In the genomic region with DNA sequence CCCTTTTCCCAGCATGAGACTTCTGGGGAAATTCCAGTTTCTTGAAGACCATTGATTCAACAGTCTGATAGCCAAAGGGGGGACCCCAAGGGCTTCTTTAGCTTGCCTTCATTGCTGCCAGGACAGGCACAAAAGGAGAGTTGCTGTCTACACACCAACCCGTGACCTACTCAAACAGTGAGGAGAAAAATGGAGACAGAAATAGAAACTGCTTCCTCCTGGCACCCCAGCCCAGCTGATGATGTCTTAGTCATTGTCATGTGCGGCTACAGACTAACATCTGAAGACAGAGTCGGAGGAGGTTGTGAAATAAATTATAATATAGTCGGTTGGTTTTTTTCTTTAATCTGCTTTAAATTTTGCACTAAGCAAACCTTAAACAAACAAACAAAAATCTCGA, we compare ENCODE assay signal across 9 mouse cellular contexts.
DNase-seq lines count a peak whose midpoint lies in the region; ATAC-seq and TF ChIP-seq lines count a peak whose summit lies in the region.
"Had no signal": no experiment of that assay in that cellular context is flagged by ENCODE, and none has a peak within 500 bp of the region (broad histone marks: within the 10 kb centered on the region; RNA-seq: fewer than 3 reads in every experiment).

No protein-coding gene starts in this region.

- H3K4me3 ChIP-seq in lung, embryonic 15.5 days, result no peak overlapping the region
- H3K4me3 ChIP-seq in thymus, adult 2 months (ENCODE audit: control insufficient read depth, insufficient read depth, low read length), result no peak overlapping the region
- no peak overlapping the region for H3K4me3 ChIP-seq in forebrain, embryonic 10.5 days
- H3K4me3 ChIP-seq: kidney, embryonic 15.5 days had no signal

- H3K27me3 ChIP-seq in lung, embryonic 15.5 days, result no peaks in the 10 kb centered on the region
- no peaks in the 10 kb centered on the region for H3K27me3 ChIP-seq in thymus, adult 2 months (ENCODE audit: control insufficient read depth, insufficient read depth, low read length)
- no peaks in the 10 kb centered on the region for H3K27me3 ChIP-seq in forebrain, embryonic 10.5 days (ENCODE audit: poor library complexity, severe bottlenecking)
- H3K27me3 ChIP-seq: kidney, embryonic 15.5 days had no signal

- no peaks in the 10 kb centered on the region for H3K9me3 ChIP-seq in lung, embryonic 15.5 days
- no peaks in the 10 kb centered on the region for H3K9me3 ChIP-seq in forebrain, embryonic 10.5 days
- H3K9me3 ChIP-seq: kidney, embryonic 15.5 days had no signal

- TF ChIP-seq CTCF in thymus, adult 2 months (IDR thresholded peaks at IDR 0.05; ENCODE audit: borderline replicate concordance, control insufficient read depth, extremely low read depth, insufficient read depth, low read length, poor library complexity), result no peak

- H3K9ac ChIP-seq in lung, embryonic 15.5 days, result no peak overlapping the region
- H3K9ac ChIP-seq: kidney, embryonic 15.5 days had no signal

- DNase-seq in lung, adult 18-20 months, result no peak
- DNase-seq in adipocyte (ENCODE audit: low spot score), result peak; percentile 69
- peak; percentile 9 for DNase-seq in thymus, adult 2 months
- DNase-seq in ovary, adult 18-20 months (ENCODE audit: low spot score), result no peak
- DNase-seq in forebrain, embryonic 10.5 days (ENCODE audit: extremely low spot score, low spot score), result no peak
- DNase-seq in Muller cell, postnatal 12 days (ENCODE audit: inconsistent ontology term), result no peak

- no peak for ATAC-seq in lung, embryonic 15.5 days (ENCODE audit: borderline replicate concordance, extremely low read depth, low FRiP score, low TSS enrichment)
- peak; percentile 41 for ATAC-seq in inflammation-experienced regulatory T-cells, adult 6 months

- H3K36me3 ChIP-seq in lung, embryonic 15.5 days, result no peaks in the 10 kb centered on the region
- no peaks in the 10 kb centered on the region for H3K36me3 ChIP-seq in thymus, adult 2 months (ENCODE audit: control insufficient read depth, insufficient read depth, low read length)
- no peaks in the 10 kb centered on the region for H3K36me3 ChIP-seq in forebrain, embryonic 10.5 days (replicated peaks)
- H3K36me3 ChIP-seq: kidney, embryonic 15.5 days had no signal

- TF ChIP-seq POLR2A in thymus, adult 2 months (IDR thresholded peaks at IDR 0.05; ENCODE audit: control insufficient read depth, extremely low read depth, insufficient read depth, low read length, poor library complexity), result no peak

- H3K27ac ChIP-seq in lung, embryonic 15.5 days, result no peak overlapping the region
- no peak overlapping the region for H3K27ac ChIP-seq in thymus, adult 2 months (ENCODE audit: control insufficient read depth, insufficient read depth, low read length)
- no peak overlapping the region for H3K27ac ChIP-seq in forebrain, embryonic 10.5 days
- H3K27ac ChIP-seq: kidney, embryonic 15.5 days had no signal

- no peaks in the 10 kb centered on the region for H3K4me1 ChIP-seq in lung, embryonic 15.5 days
- peaks cover 3% of the 10 kb centered on the region for H3K4me1 ChIP-seq in thymus, adult 2 months (replicated peaks; ENCODE audit: control insufficient read depth, insufficient read depth, low read length)
- H3K4me1 ChIP-seq in forebrain, embryonic 10.5 days, result peaks cover 2% of the 10 kb centered on the region; the same call in 1 of the 2 replicates
- H3K4me1 ChIP-seq: kidney, embryonic 15.5 days had no signal

- 37% methylated on average over 5 of the region's 5 CpGs for WGBS in lung, embryonic 15.5 days
- WGBS in thymus, adult 2 months, result 4% methylated on average over 5 of the region's 5 CpGs
- 55% methylated on average over 5 of the region's 5 CpGs for WGBS in forebrain, embryonic 10.5 days

- H3K4me2 ChIP-seq in lung, embryonic 15.5 days, result peak overlapping the region; percentile 37; the same call in 1 of the 2 replicates

Comparison
In these comparisons a context has a peak if more than half of its experiments do, and no peak if none do; other contexts are left out.
1. DNase-seq: peak in adipocyte (single experiment) and thymus, adult 2 months (single experiment); none in lung, adult 18-20 months (0 of 2), ovary, adult 18-20 months (single experiment), forebrain, embryonic 10.5 days (single experiment) and Muller cell, postnatal 12 days (single experiment).